Mouse (Mus musculus) c-Kit-positive CD71-positive TER-119-negative erythroid progenitor cells, embryonic 14.5 days (primary cell): ENCODE results near the gene Styk1.

Experiments used
- DNase-seq: peaks from one replicate; pipeline ENCODE4 v3.0.0-alpha.2; 2013; ENCODE audit warnings: low read depth

Gene Styk1

GRCm38 (mm10) chr6:131353352-131353919, at the start of gene Styk1:
TSS of gene Styk1 (minus strand) at chr6:131353597.
- no peak for DNase-seq

GRCm38 (mm10) chr6:131403036-131403435, 49.6 kb upstream of the Styk1 start:
- no peak for DNase-seq

- no peak for DNase-seq
Observed at GRCm38 (mm10) chr6:131402606-131403005, 49.2 kb upstream of the Styk1 start.

GRCm38 (mm10) chr6:131401259-131401658, 47.9 kb upstream of the Styk1 start:
- no peak for DNase-seq

GRCm38 (mm10) chr6:131396650-131397049, 43.3 kb upstream of the Styk1 start:
- DNase-seq = no peak

- no peak for DNase-seq
Observed at GRCm38 (mm10) chr6:131393873-131394660, 40.7 kb upstream of the Styk1 start.

- peak; percentile 58 for DNase-seq
Observed at GRCm38 (mm10) chr6:131388040-131389021, 34.9 kb upstream of the Styk1 start, which contains the start of gene Ybx3. TSS of gene Ybx3 (minus strand) at chr6:131388476.

- DNase-seq = peak; percentile 86
Observed at GRCm38 (mm10) chr6:131387221-131388039, 34.0 kb upstream of the Styk1 start.

- DNase-seq = no peak
Observed at GRCm38 (mm10) chr6:131386416-131387019, 33.1 kb upstream of the Styk1 start.

- DNase-seq = no peak
Observed at GRCm38 (mm10) chr6:131385469-131385868, 32.1 kb upstream of the Styk1 start.

GRCm38 (mm10) chr6:131383713-131384330, 30.4 kb upstream of the Styk1 start:
- DNase-seq = no peak

GRCm38 (mm10) chr6:131382984-131383337, 29.6 kb upstream of the Styk1 start:
- DNase-seq = no peak

GRCm38 (mm10) chr6:131382232-131382983, 29.0 kb upstream of the Styk1 start:
- DNase-seq = no peak

- DNase-seq = no peak
Observed at GRCm38 (mm10) chr6:131378858-131379428, 25.5 kb upstream of the Styk1 start.

GRCm38 (mm10) chr6:131377378-131377777, 24.0 kb upstream of the Styk1 start:
- DNase-seq = no peak

- no peak for DNase-seq
Observed at GRCm38 (mm10) chr6:131374594-131375340, 21.4 kb upstream of the Styk1 start.

GRCm38 (mm10) chr6:131373160-131373559, 19.8 kb upstream of the Styk1 start:
- DNase-seq = no peak

- no peak for DNase-seq
Observed at GRCm38 (mm10) chr6:131370767-131371166, 17.4 kb upstream of the Styk1 start.
